Mouse (Mus musculus) bone marrow, adult 2 months (tissue): ENCODE results near the gene Pmvk. TPM values are rescaled to one million over a fixed set of nuclear protein-coding genes. Genes with fewer than 3 reads are reported as not detected.

Source experiments
- H3K27ac ChIP-seq: fragments of 200-500 bp; 2 replicates; pipeline ENCODE4 v1.5.1; 2012; ENCODE audit warnings: low read depth, mild to moderate bottlenecking, control low read depth, inconsistent platforms, low read length; ENCODE audit not compliant: control insufficient read depth, poor library complexity, insufficient read depth
- H3K4me1 ChIP-seq: fragments of 200-500 bp; 2 replicates; pipeline ENCODE4 v1.6.1; 2011; ENCODE audit warnings: low read length; ENCODE audit not compliant: control insufficient read depth, insufficient read depth
- H3K4me3 ChIP-seq: fragments of 200-500 bp; replicated peaks from 2 replicates; pipeline ENCODE3; 2011; ENCODE audit warnings: mild to moderate bottlenecking, low read depth, low read length, control low read depth; ENCODE audit not compliant: control insufficient read depth
- CTCF ChIP-seq: fragments of 200-500 bp; IDR thresholded peaks from 2 replicates; pipeline ENCODE4 v1.5.1; 2011; ENCODE audit warnings: low read length, control low read depth; ENCODE audit not compliant: control insufficient read depth, insufficient read depth
- POLR2A ChIP-seq: fragments of 200-500 bp; IDR thresholded peaks from 2 replicates; pipeline ENCODE4 v1.6.1; 2011; ENCODE audit warnings: low read depth, mild to moderate bottlenecking, control low read depth, low read length, borderline replicate concordance; ENCODE audit not compliant: control insufficient read depth
- WGBS: fragments of 180-500 bp; shearing (Covaris S2); methylation state at CpG from one replicate; pipeline ENCODE4 v1.1.7; 2018; 5-methylcytosine and 5-hydroxymethylcytosine counted together
- polyA plus RNA-seq: library from polyadenylated mRNA; stranded (reverse); fragments of >200 nt; gene quantifications from 2 replicates; pipeline ENCODE4 v1.2.4, GENCODE M21; 2011; ENCODE audit warnings: low replicate concordance; ENCODE audit not compliant: missing spikeins, insufficient read depth, insufficient read length

The Pmvk gene
- 25.4 and 33.4 TPM in 2 replicates for polyA plus RNA-seq

GRCm38 (mm10) chr3:89454401-89455177 is at the start of gene Pmvk:
Gene Pmvk (plus strand): TSS chr3:89454541.
- Histone ChIP-seq H3K27ac (no peak within 1 kb of the TSS), H3K4me3 (no peak within 1 kb of the TSS), H3K4me1 (peaks cover 3% of the 10 kb centered on the region; the same call in 1 of the 2 replicates)
- WGBS: 73% methylated on average over 10 of the region's 10 CpGs
- no peak for TF ChIP-seq CTCF
- no peak for TF ChIP-seq POLR2A

DNA sequence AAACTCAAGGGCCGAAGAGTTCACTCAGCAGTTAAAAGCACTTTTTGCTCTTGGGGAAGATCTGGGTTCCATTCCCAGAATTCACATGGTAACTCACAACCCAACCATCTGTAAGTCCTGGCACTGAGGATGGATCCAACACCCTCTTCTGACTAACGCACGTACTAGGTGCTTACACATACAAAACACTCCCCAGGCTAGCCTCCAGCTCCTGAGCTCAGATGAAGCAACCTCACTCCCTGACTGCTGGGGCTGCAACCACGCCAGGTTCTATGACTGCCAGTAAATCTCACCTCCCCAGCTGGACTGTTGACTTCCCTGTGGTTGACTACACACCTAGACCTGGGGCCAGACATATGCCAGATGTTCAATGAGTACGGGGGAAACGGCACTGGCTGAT is 47.5 kb upstream of the Pmvk start:
- no peak overlapping the region for H3K27ac ChIP-seq
- whole genome bisulfite sequencing: 88% methylated on average over 6 of the region's 6 CpGs

GRCm38 (mm10) chr3:89408448-89408847 is 45.9 kb upstream of the Pmvk start:
- no peak overlapping the region for H3K27ac ChIP-seq
- 90% methylated on average over 16 of the region's 16 CpGs for WGBS
- TF ChIP-seq CTCF: no peak
- no peak for TF ChIP-seq POLR2A
- no peak overlapping the region for H3K4me3 ChIP-seq
- no peaks in the 10 kb centered on the region for H3K4me1 ChIP-seq

More for the DNA sequence above, 47.5 kb upstream of the Pmvk start:
- TF ChIP-seq POLR2A (no peak), CTCF (no peak)
- Histone ChIP-seq H3K4me3 (no peak overlapping the region), H3K4me1 (no peaks in the 10 kb centered on the region)

- 90% methylated on average over 3 of the region's 3 CpGs for WGBS
- Histone ChIP-seq H3K27ac (no peak overlapping the region), H3K4me3 (no peak overlapping the region), H3K4me1 (no peaks in the 10 kb centered on the region)
- TF ChIP-seq CTCF (no peak), POLR2A (no peak)
Measured at GRCm38 (mm10) chr3:89409701-89410100, 44.6 kb upstream of the Pmvk start.

- Histone ChIP-seq H3K4me1 (no peaks in the 10 kb centered on the region), H3K4me3 (peak overlapping the region; percentile 73), H3K27ac (no peak overlapping the region)
- TF ChIP-seq CTCF (no peak), POLR2A (no peak)
- WGBS: 77% methylated on average over 10 of the region's 10 CpGs
Measured at GRCm38 (mm10) chr3:89410864-89411263, 43.5 kb upstream of the Pmvk start.

GRCm38 (mm10) chr3:89411490-89412393 is 42.6 kb upstream of the Pmvk start, which contains the start of gene Flad1:
Gene Flad1 (minus strand): TSS chr3:89411870.
- no peak for TF ChIP-seq POLR2A
- no peak for TF ChIP-seq CTCF
- no peaks in the 10 kb centered on the region for H3K4me1 ChIP-seq
- no peak within 1 kb of the TSS for H3K27ac ChIP-seq
- peak within 1 kb of the TSS; percentile 73 for H3K4me3 ChIP-seq
- WGBS: 2% methylated on average over 28 of the region's 28 CpGs

- Histone ChIP-seq H3K4me1 (peaks cover 2% of the 10 kb centered on the region; the same call in 1 of the 2 replicates), H3K4me3 (no peak overlapping the region), H3K27ac (no peak overlapping the region)
- TF ChIP-seq POLR2A (no peak), CTCF (no peak)
- WGBS: 95% methylated on average over 8 of the region's 8 CpGs
Measured at GRCm38 (mm10) chr3:89416158-89416557, 38.2 kb upstream of the Pmvk start.

- TF ChIP-seq CTCF (no peak), POLR2A (no peak)
- WGBS: 28% methylated on average over 2 of the region's 2 CpGs
Measured at GRCm38 (mm10) chr3:89417131-89417530, 37.2 kb upstream of the Pmvk start.

DNA sequence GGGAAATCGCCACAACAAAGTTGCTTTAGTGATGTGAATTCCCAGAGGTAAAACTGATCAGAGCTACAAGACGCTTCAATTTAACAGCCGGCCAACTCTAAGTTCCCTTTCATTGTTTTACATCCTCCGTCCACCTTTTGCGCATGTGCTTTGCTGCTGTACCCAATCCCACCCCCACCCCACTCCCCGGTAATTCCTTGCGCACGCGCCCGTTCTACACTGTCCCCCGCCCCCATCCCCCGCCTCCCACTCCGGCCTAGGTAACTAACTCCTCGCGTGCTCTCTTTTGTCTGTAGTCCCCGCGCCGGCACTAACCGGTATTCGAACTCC is 36.5 kb upstream of the Pmvk start:
- TF ChIP-seq CTCF (no peak), POLR2A (no peak)
- Histone ChIP-seq H3K27ac (peak overlapping the region; percentile 57), H3K4me3 (peak overlapping the region; percentile 90), H3K4me1 (peaks cover 3% of the 10 kb centered on the region; the same call in 1 of the 2 replicates)
- 1% methylated on average over 20 of the region's 20 CpGs for WGBS

More at GRCm38 (mm10) chr3:89417131-89417530, 37.2 kb upstream of the Pmvk start:
- no peak overlapping the region for H3K27ac ChIP-seq
- H3K4me3 ChIP-seq: peak overlapping the region; percentile 49
- peaks cover 2% of the 10 kb centered on the region; the same call in 1 of the 2 replicates for H3K4me1 ChIP-seq
